Mouse (Mus musculus): Measurements from ENCODE around the gene Kctd20. TPM values are rescaled to one million over a fixed set of nuclear protein-coding genes. Genes with fewer than 3 reads are reported as not detected.

The Kctd20 gene
- polyA plus RNA-seq, 1 experiment from 2014 or later = 99.9 TPM

DNA sequence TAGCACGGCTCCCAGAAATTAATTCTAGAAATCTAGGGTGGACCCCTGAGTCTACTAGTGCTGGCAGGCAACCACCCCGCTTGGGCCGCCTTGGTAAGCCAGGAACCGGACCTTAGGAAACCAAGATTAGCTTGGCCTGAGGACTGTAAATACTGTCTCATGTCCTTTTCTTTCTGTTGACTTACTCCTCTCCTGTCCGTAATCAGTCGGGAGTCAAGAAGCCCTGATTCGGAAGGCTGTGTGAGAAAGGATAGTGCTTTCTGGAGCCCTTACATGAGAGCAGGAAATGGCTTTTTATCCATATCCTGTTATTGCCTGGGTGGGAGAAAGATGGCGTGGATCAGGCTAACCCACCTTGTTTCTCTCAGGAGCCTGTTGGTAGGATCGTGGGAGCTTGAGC, 1.5 kb downstream of the Kctd20 start:
- peaks cover 12% of the 10 kb centered on the region for H3K36me3 ChIP-seq
- no peaks in the 10 kb centered on the region for H3K9me3 ChIP-seq
- WGBS = 17% methylated on average over 9 of the region's 9 CpGs
- no peak for ATAC-seq (ENCODE audit: insufficient number of reproducible peaks, insufficient read depth, low FRiP score, low TSS enrichment, low read depth)
- peak overlapping the region; percentile 98; the same call in 1 of the 2 replicates for H3K27ac ChIP-seq
- no peaks in the 10 kb centered on the region for H3K27me3 ChIP-seq
- peaks cover 21% of the 10 kb centered on the region for H3K4me1 ChIP-seq
- H3K4me2 ChIP-seq = peak overlapping the region; percentile 85
- H3K4me3 ChIP-seq = peak overlapping the region; percentile 79
- peak overlapping the region; percentile 94 for H3K9ac ChIP-seq

DNA sequence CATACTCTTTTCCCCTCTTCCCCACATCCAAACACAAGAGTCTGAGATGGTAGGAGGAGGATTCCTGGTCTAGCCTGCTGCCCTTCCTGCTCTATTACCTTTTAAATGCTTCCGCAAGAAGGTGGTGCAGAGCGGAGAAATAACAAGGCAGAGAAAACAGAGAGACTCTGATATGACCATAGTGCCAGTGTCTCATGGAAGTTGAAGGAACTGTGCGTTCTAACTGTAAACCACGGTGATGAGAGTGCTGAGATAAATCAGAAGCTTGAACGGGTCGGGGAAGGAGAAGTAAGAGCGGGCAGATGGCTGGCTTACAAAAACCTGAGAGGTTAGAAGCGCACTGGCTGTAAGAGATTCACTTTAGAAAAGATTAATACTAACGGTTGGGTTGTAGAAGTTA, 2.7 kb downstream of the Kctd20 start:
- no peak for ATAC-seq (ENCODE audit: insufficient number of reproducible peaks, insufficient read depth, low FRiP score, low TSS enrichment, low read depth)
- Histone ChIP-seq H3K4me3 (0 out of 2 replicates have a peak overlapping the region, but pooled peaks have one; percentile 79), H3K27me3 (no peaks in the 10 kb centered on the region), H3K4me1 (peaks cover 21% of the 10 kb centered on the region), H3K36me3 (peaks cover 22% of the 10 kb centered on the region), H3K9ac (no peak overlapping the region), H3K9me3 (no peaks in the 10 kb centered on the region), H3K27ac (no peak overlapping the region), H3K4me2 (peak overlapping the region; percentile 85)
- WGBS = 97% methylated on average over 9 of the region's 9 CpGs

DNA sequence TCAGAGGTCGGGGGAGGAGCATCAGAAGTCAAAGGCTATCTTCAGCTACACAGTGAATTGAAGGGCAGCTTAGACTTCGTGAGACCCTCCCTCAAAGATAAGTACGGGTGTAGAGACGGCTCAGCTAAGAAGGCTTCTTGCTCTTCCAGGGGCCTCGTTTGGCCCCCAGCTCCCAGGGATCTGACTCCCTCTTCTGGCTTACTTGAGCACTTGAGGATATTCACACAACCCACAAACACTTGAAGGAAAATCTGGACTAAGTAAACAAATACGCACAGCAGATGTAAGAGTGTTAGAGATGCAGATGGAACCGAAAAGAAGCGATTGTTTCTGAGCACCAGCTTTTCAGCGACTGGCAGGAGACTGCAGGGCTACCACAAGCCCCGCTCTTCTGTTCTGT, 8.8 kb downstream of the Kctd20 start:
- Histone ChIP-seq H3K4me3 (no peak overlapping the region), H3K4me2 (no peak overlapping the region), H3K9ac (no peak overlapping the region; the same call in 1 of the 2 replicates), H3K27ac (no peak overlapping the region), H3K36me3 (peaks cover 70% of the 10 kb centered on the region), H3K9me3 (no peaks in the 10 kb centered on the region), H3K27me3 (no peaks in the 10 kb centered on the region), H3K4me1 (no peaks in the 10 kb centered on the region)
- 77% methylated on average over 10 of the region's 10 CpGs for WGBS
- ATAC-seq (ENCODE audit: insufficient number of reproducible peaks, insufficient read depth, low FRiP score, low TSS enrichment, low read depth) = no peak

DNA sequence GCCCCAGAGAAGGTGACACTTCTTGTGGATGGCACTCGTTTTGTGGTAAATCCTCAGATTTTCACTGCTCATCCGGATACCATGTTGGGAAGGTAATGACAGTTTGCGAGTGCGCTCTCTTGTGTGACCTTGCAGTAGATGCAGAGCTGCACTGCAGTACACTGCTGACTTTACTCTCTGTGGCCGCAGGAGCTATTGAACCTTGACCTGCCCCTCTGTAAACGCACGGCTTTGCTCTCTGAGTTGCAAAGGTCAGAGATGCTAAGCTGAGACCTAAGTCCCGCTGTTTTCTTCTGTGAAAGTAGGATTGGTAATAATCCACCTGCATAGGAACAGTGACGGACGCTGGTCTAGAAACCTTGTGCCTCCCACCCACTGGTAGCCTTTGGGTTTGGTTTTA, 9.8 kb downstream of the Kctd20 start:
- no peak for ATAC-seq (ENCODE audit: insufficient number of reproducible peaks, insufficient read depth, low FRiP score, low TSS enrichment, low read depth)

DNA sequence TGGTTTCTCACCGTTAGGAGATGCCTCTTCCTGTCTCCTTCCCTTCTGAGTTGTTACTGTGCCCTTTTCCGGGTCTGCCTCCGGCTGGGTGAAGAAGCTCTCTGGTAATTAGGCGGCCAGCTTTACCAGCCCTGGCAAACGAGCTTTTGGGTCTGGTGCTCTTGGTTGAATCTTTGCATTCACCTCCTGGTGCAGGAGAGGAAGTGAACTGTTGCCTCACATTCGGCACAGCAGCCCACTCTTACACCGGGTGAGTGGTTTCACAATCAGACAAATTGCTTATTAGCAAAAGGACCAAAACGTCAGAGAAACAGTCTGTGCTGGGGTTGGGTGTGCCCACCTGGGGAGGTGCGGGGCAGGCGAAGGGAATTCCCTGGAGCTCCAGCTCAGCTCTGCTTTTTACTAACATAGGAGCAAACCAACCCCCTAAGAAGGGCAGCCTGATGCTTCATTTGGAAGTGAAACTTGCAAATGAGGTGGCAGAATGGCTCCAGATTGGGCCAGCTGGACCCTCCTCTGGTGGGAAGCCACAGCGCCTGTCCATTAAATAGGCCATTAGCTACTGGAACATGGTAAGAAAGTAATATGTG, 15.4 kb downstream of the Kctd20 start:
- Histone ChIP-seq H3K27ac (no peak overlapping the region), H3K4me1 (no peaks in the 10 kb centered on the region), H3K9me3 (no peaks in the 10 kb centered on the region), H3K27me3 (no peaks in the 10 kb centered on the region), H3K9ac (no peak overlapping the region), H3K4me2 (no peak overlapping the region), H3K4me3 (no peak overlapping the region), H3K36me3 (peaks cover 97% of the 10 kb centered on the region)
- 85% methylated on average over 11 of the region's 11 CpGs for WGBS
- no peak for ATAC-seq (ENCODE audit: insufficient number of reproducible peaks, insufficient read depth, low FRiP score, low TSS enrichment, low read depth)

More for the DNA sequence above, 9.8 kb downstream of the Kctd20 start:
- Histone ChIP-seq H3K4me3 (no peak overlapping the region), H3K4me2 (no peak overlapping the region), H3K9ac (no peak overlapping the region), H3K4me1 (no peaks in the 10 kb centered on the region), H3K9me3 (no peaks in the 10 kb centered on the region), H3K36me3 (peaks cover 80% of the 10 kb centered on the region), H3K27me3 (no peaks in the 10 kb centered on the region), H3K27ac (no peak overlapping the region)
- 87% methylated on average over 10 of the region's 10 CpGs for WGBS

DNA sequence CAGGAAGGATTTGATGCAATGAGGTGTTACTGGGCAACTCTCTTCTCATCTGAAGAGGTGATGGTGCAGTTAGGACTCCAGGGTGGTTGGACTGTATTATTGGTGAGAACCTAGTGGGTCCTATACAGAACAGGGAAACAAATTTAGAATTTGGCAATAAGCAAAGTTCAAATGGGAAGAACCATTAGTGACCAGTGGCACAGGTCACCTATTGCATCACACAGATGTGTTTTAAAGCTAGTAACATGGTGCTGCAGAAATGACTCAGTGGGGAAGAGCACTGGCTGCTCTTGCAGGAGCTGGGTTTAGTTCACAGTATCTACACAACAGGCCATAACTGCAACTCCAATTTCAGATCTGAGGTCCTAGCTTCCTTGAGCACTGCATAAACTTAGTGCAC, 18.4 kb downstream of the Kctd20 start:
- Histone ChIP-seq H3K4me2 (no peak overlapping the region), H3K9me3 (no peaks in the 10 kb centered on the region), H3K27me3 (no peaks in the 10 kb centered on the region), H3K4me1 (no peaks in the 10 kb centered on the region), H3K9ac (no peak overlapping the region), H3K27ac (no peak overlapping the region), H3K36me3 (peaks cover 97% of the 10 kb centered on the region), H3K4me3 (no peak overlapping the region)
- ATAC-seq (ENCODE audit: insufficient number of reproducible peaks, insufficient read depth, low FRiP score, low TSS enrichment, low read depth) = no peak

DNA sequence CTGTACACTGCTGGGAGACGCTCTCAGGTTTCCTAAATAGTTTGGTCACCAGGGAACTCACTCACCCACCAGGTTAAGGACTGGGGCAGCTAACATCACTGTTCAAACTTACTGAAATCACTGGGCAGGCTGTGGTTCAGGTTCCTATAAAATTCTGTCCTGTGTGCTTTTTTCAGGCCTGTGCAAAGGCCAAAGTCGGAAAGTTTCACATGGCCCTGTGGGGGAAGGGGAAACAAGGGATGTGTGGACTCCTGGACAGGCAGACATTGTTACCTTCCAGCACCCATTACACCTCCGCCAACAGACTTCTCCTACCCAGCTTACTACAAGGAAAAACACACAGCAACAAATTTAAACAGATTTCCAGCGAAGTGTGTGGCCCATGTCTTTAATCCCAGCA, 27.3 kb downstream of the Kctd20 start:
- Histone ChIP-seq H3K4me3 (no peak overlapping the region), H3K27me3 (no peaks in the 10 kb centered on the region), H3K9me3 (no peaks in the 10 kb centered on the region), H3K4me1 (0 out of 2 replicates have a peak, but pooled peaks cover 5% of the 10 kb centered on the region), H3K9ac (no peak overlapping the region), H3K4me2 (no peak overlapping the region), H3K27ac (no peak overlapping the region), H3K36me3 (peaks cover 88% of the 10 kb centered on the region)
- no peak for ATAC-seq (ENCODE audit: insufficient number of reproducible peaks, insufficient read depth, low FRiP score, low TSS enrichment, low read depth)
- WGBS = 89% methylated on average over 4 of the region's 4 CpGs

DNA sequence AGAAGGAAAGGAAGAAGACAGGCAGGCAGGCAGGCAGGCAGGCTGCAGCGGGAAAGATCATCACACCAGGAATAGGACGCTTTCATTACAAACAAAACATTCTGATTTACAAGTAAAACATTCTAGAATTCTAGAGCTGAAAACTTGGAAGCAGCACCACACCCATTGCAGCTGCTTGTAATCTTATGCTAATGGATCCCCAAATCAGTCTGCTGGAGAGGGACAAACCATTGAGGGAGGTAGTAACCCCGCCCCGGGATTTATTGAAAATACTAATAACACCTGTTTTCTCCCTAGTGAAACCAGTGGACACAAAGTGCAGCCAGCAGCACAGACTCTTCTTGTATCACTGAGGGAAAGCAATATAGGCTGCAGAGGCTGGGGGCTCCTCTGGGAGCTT, 29.3 kb downstream of the Kctd20 start:
- Histone ChIP-seq H3K4me3 (no peak overlapping the region), H3K9me3 (no peaks in the 10 kb centered on the region), H3K27me3 (no peaks in the 10 kb centered on the region), H3K27ac (peak overlapping the region; percentile 18; the same call in 1 of the 2 replicates), H3K9ac (no peak overlapping the region), H3K4me2 (no peak overlapping the region), H3K4me1 (0 out of 2 replicates have a peak, but pooled peaks cover 5% of the 10 kb centered on the region), H3K36me3 (peaks cover 85% of the 10 kb centered on the region)
- no peak for ATAC-seq (ENCODE audit: insufficient number of reproducible peaks, insufficient read depth, low FRiP score, low TSS enrichment, low read depth)
- WGBS = 71% methylated on average over 4 of the region's 4 CpGs

DNA sequence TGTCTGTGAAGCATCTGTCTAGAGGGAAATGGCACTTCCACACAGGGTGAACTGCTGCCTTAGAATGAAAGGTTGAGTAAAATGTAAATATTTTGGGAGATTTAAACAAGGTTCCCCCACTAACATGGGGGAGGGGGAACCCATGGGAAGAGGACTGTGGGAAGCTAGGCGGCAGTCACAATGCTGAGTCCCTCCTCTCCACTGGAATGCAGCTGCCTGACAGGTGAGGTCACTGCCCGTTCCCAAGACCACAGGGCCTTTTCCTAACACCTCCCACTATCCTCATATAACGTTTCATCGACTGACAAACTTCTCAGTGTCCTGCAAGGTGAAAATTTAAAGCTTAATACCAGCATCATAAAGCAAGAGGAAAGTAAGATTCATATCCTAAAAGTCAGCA, 30.8 kb downstream of the Kctd20 start:
- H3K4me3 ChIP-seq = no peak overlapping the region
- WGBS = 43% methylated on average over 4 of the region's 4 CpGs
- no peak overlapping the region for H3K4me2 ChIP-seq
- H3K36me3 ChIP-seq = peaks cover 87% of the 10 kb centered on the region
- H3K9me3 ChIP-seq = no peaks in the 10 kb centered on the region
- no peak overlapping the region for H3K27ac ChIP-seq
- H3K4me1 ChIP-seq = 0 out of 2 replicates have a peak, but pooled peaks cover 5% of the 10 kb centered on the region
- ATAC-seq (ENCODE audit: insufficient number of reproducible peaks, insufficient read depth, low FRiP score, low TSS enrichment, low read depth) = no peak
- H3K27me3 ChIP-seq = no peaks in the 10 kb centered on the region
- H3K9ac ChIP-seq = no peak overlapping the region

DNA sequence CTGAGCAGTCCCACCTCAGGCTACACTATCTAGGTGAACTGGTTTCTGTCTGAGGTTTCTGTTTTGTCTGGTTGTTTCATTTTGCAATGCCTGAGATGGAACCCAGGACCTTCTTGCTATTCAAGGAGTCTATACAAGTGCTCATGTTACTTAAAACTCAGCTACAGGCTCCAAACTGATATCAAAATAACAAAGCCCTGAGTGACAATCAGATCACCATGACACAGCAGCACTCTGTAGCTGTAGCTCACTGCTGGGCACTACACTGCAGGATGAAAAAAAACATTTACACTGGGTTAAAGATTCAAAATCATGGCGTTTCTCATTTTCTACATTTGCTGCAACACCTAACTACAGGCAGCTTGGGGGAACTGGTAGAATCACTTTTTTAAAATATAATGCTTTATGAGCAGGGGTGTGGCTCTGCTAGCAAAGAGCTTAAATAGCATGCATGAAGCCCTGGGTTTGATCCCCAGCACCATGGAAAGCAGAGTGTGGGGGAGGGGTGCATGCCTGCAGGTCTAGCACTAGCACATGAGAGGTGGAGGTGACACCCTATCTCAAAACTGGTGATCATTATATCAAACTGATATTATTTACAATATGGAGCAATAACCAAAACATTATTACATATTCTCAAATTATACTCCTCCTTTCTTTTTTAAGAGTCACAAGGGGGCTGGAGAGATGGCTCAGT, 33.1 kb downstream of the Kctd20 start:
- 0 out of 2 replicates have a peak, but pooled peaks cover 5% of the 10 kb centered on the region for H3K4me1 ChIP-seq
- H3K4me3 ChIP-seq = no peak overlapping the region
- WGBS = 85% methylated on average over 1 of the region's 1 CpGs
- no peak for ATAC-seq (ENCODE audit: insufficient number of reproducible peaks, insufficient read depth, low FRiP score, low TSS enrichment, low read depth)
- H3K9me3 ChIP-seq = no peaks in the 10 kb centered on the region
- no peak overlapping the region for H3K27ac ChIP-seq
- H3K9ac ChIP-seq = no peak overlapping the region
- no peaks in the 10 kb centered on the region for H3K27me3 ChIP-seq
- no peak overlapping the region for H3K4me2 ChIP-seq
- H3K36me3 ChIP-seq = peaks cover 88% of the 10 kb centered on the region

DNA sequence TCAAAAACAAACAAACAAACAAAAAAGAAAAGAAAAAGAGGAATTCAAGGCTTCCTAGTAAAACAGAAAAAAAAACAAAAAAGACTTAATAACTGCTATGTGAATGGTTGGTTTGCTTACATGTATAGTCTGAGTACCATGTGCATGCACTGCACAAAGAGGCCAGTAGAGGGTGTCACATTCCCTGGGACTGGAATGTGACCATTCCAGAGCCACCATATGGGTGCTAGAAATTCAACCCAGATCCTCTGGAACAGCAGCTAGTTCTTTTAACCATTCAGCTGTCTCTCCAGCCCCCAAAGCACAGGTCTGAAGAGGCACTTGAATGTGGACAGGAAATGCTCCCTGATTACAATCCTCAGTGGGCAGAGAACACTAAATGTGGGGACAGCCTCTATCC, 35.1 kb downstream of the Kctd20 start:
- Histone ChIP-seq H3K4me3 (no peak overlapping the region), H3K27me3 (no peaks in the 10 kb centered on the region), H3K4me2 (no peak overlapping the region), H3K27ac (no peak overlapping the region), H3K4me1 (0 out of 2 replicates have a peak, but pooled peaks cover 3% of the 10 kb centered on the region), H3K36me3 (peaks cover 93% of the 10 kb centered on the region), H3K9ac (no peak overlapping the region), H3K9me3 (no peaks in the 10 kb centered on the region)
- ATAC-seq (ENCODE audit: insufficient number of reproducible peaks, insufficient read depth, low FRiP score, low TSS enrichment, low read depth) = no peak

DNA sequence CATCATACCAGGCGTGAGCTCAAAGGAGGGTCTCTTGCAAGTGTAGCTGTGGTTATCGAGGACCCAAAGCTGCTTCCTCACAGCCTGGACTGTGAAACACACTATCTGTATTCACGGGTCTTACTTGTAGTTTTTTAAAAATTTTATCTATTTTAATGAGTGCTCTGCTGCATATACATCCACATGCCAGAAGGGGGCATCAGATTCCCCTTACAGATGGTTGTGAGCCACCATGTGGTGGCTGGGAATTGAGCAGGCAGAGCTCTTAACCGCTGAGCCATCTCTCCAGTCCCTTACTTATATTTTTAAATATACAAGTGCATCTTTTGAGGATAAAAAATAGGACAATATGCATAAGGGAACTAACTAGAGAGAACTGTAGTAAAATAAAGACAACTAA, 36.0 kb downstream of the Kctd20 start:
- H3K27ac ChIP-seq = no peak overlapping the region
- 0 out of 2 replicates have a peak, but pooled peaks cover 3% of the 10 kb centered on the region for H3K4me1 ChIP-seq
- H3K36me3 ChIP-seq = peaks cover 86% of the 10 kb centered on the region
- ATAC-seq (ENCODE audit: insufficient number of reproducible peaks, insufficient read depth, low FRiP score, low TSS enrichment, low read depth) = no peak
- 75% methylated on average over 4 of the region's 4 CpGs for WGBS
- no peak overlapping the region for H3K4me2 ChIP-seq
- H3K9me3 ChIP-seq = no peaks in the 10 kb centered on the region
- no peak overlapping the region for H3K9ac ChIP-seq
- H3K4me3 ChIP-seq = no peak overlapping the region
- H3K27me3 ChIP-seq = no peaks in the 10 kb centered on the region

All from embryonic facial prominence, embryonic 13.5 days (tissue).